Comparison of ENCODE assay signal across 10 mouse cellular contexts in genomic region chr16:30235577-30235976, GRCm38 (mm10). TPM values are rescaled to one million over a fixed set of nuclear protein-coding genes. Genes with fewer than 3 reads are reported as not detected.
A peak's percentile ranks its signal among the peaks of the same experiment; 100 is the strongest.
DNase-seq lines count a peak whose midpoint lies in the region; ATAC-seq lines count a peak whose summit lies in the region.
"Had no signal": no experiment of that assay in that cellular context is flagged by ENCODE, and none has a peak within 500 bp of the region (broad histone marks: within the 10 kb centered on the region; RNA-seq: fewer than 3 reads in every experiment).

No protein-coding gene starts in this region.

- H3K9ac ChIP-seq in heart, embryonic 14.5 days (ENCODE audit: low read length), result no peak overlapping the region
- H3K9ac ChIP-seq in midbrain, embryonic 12.5 days (replicated peaks), result 0 out of 2 replicates have a peak overlapping the region, but pooled peaks have one; percentile 43
- H3K9ac ChIP-seq in midbrain, embryonic 15.5 days, result no peak overlapping the region
- H3K9ac ChIP-seq in embryonic facial prominence, embryonic 13.5 days, result 0 out of 2 replicates have a peak overlapping the region, but pooled peaks have one; percentile 17

- peak overlapping the region; percentile 86 for H3K4me2 ChIP-seq in heart, embryonic 14.5 days (ENCODE audit: low read length)
- no peak overlapping the region for H3K4me2 ChIP-seq in midbrain, embryonic 12.5 days (replicated peaks)
- H3K4me2 ChIP-seq in midbrain, embryonic 15.5 days, result no peak overlapping the region; the same call in 1 of the 2 replicates
- peak overlapping the region; percentile 57 for H3K4me2 ChIP-seq in embryonic facial prominence, embryonic 13.5 days

- no peak for ATAC-seq in heart, embryonic 14.5 days (ENCODE audit: insufficient number of reproducible peaks, insufficient read depth, low FRiP score, low read depth)
- no peak for ATAC-seq in midbrain, embryonic 12.5 days (ENCODE audit: low FRiP score, low read depth)
- ATAC-seq in midbrain, embryonic 15.5 days (replicated peaks), result no peak
- no peak for ATAC-seq in embryonic facial prominence, embryonic 13.5 days (ENCODE audit: insufficient number of reproducible peaks, insufficient read depth, low FRiP score, low TSS enrichment, low read depth)

- H3K27ac ChIP-seq in heart, embryonic 14.5 days (replicated peaks in 1 of 2; ENCODE audit: control insufficient read depth in 1 of 2, insufficient read depth in 1 of 2, low read depth in 2 of 2, low read length in 2 of 2), result no peak overlapping the region
- H3K27ac ChIP-seq in midbrain, embryonic 12.5 days (replicated peaks), result no peak overlapping the region
- H3K27ac ChIP-seq in midbrain, embryonic 15.5 days, result no peak overlapping the region
- peak overlapping the region; percentile 81 for H3K27ac ChIP-seq in embryonic facial prominence, embryonic 13.5 days

- no peak overlapping the region for H3K4me3 ChIP-seq in heart, embryonic 14.5 days (ENCODE audit: control insufficient read depth in 1 of 2, insufficient read depth in 1 of 2, low read depth in 1 of 2, low read length in 2 of 2)
- H3K4me3 ChIP-seq in midbrain, embryonic 12.5 days, result no peak overlapping the region
- H3K4me3 ChIP-seq in midbrain, embryonic 15.5 days, result no peak overlapping the region
- no peak overlapping the region for H3K4me3 ChIP-seq in embryonic facial prominence, embryonic 13.5 days

- DNase-seq in heart, adult 11 months, result no peak
- peak; percentile 35 for DNase-seq in retina, embryonic 14.5 days (ENCODE audit: low spot score)
- DNase-seq in adrenal gland, postnatal 25 days, result no peak
- DNase-seq in urinary bladder, adult 18-20 months (ENCODE audit: low spot score in 2 of 2), result no peak

- H3K27me3 ChIP-seq in heart, embryonic 14.5 days (ENCODE audit: control insufficient read depth, insufficient read depth, low read length), result peaks cover 42% of the 10 kb centered on the region
- peaks cover 99% of the 10 kb centered on the region for H3K27me3 ChIP-seq in midbrain, embryonic 12.5 days
- H3K27me3 ChIP-seq in midbrain, embryonic 15.5 days (replicated peaks), result peaks cover 44% of the 10 kb centered on the region
- peaks cover 16% of the 10 kb centered on the region for H3K27me3 ChIP-seq in embryonic facial prominence, embryonic 13.5 days

- H3K9me3 ChIP-seq in heart, embryonic 14.5 days (ENCODE audit: control insufficient read depth, low read length), result no peaks in the 10 kb centered on the region
- H3K9me3 ChIP-seq in midbrain, embryonic 12.5 days, result no peaks in the 10 kb centered on the region
- H3K9me3 ChIP-seq in midbrain, embryonic 15.5 days, result no peaks in the 10 kb centered on the region
- H3K9me3 ChIP-seq in embryonic facial prominence, embryonic 13.5 days, result no peaks in the 10 kb centered on the region

- 44% methylated on average over 2 of the region's 2 CpGs for WGBS in heart, embryonic 14.5 days
- WGBS in midbrain, embryonic 12.5 days, result 50% methylated on average over 2 of the region's 2 CpGs
- 52% methylated on average over 2 of the region's 2 CpGs for WGBS in midbrain, embryonic 15.5 days
- WGBS in embryonic facial prominence, embryonic 13.5 days, result 12% methylated on average over 2 of the region's 2 CpGs

- peaks cover 5 to 16% of the 10 kb centered on the region in 2 experiments; a peak in 2 of 4 replicates for H3K4me1 ChIP-seq in heart, embryonic 14.5 days (ENCODE audit: control insufficient read depth in 2 of 2, insufficient read depth in 2 of 2, low read length in 2 of 2)
- H3K4me1 ChIP-seq in midbrain, embryonic 12.5 days, result peaks cover 17% of the 10 kb centered on the region; the same call in 1 of the 2 replicates
- peaks cover 16% of the 10 kb centered on the region for H3K4me1 ChIP-seq in midbrain, embryonic 15.5 days
- H3K4me1 ChIP-seq in embryonic facial prominence, embryonic 13.5 days, result peaks cover 54% of the 10 kb centered on the region

- H3K36me3 ChIP-seq in heart, embryonic 14.5 days (ENCODE audit: control insufficient read depth, insufficient read depth, low read length), result no peaks in the 10 kb centered on the region
- no peaks in the 10 kb centered on the region for H3K36me3 ChIP-seq in midbrain, embryonic 12.5 days
- H3K36me3 ChIP-seq in midbrain, embryonic 15.5 days (replicated peaks), result no peaks in the 10 kb centered on the region
- H3K36me3 ChIP-seq in embryonic facial prominence, embryonic 13.5 days, result no peaks in the 10 kb centered on the region

RNA-seq across cellular contexts. Expression of gene Cpn2, which starts 31.7 kb away (rescaled TPM):
- polyA plus RNA-seq in heart, embryonic 14.5 days (2014; fragmentation: Nextera tagmentation; extraction: Ambion mirVana), result not detected in 2 replicates
- not detected in 2 replicates for polyA plus RNA-seq in midbrain, embryonic 12.5 days (2016; fragmentation: Nextera tagmentation; extraction: Ambion mirVana)
- not detected in 2 replicates for polyA plus RNA-seq in midbrain, embryonic 15.5 days (2015; fragmentation: Nextera tagmentation; extraction: Ambion mirVana)
- 0.10 TPM in 1 of 2 replicates, not detected in the other for polyA plus RNA-seq in embryonic facial prominence, embryonic 13.5 days (2015; fragmentation: Nextera tagmentation; extraction: Ambion mirVana)
- total RNA-seq in adrenal gland, postnatal 25 days (2021), result 2.2 and 3.1 TPM in 2 replicates
- polyA plus RNA-seq: kidney, embryonic 14.5 days; midbrain, embryonic 11.5 days had no signal

RNA-seq across cellular contexts. Expression of gene Lrrc15, which starts 47.5 kb away (rescaled TPM):
- 0.19 and 0.39 TPM in 2 replicates for polyA plus RNA-seq in heart, embryonic 14.5 days (2014; fragmentation: Nextera tagmentation; extraction: Ambion mirVana)
- polyA plus RNA-seq in midbrain, embryonic 12.5 days (2016; fragmentation: Nextera tagmentation; extraction: Ambion mirVana), result 0.71 and 1.0 TPM in 2 replicates
- 0.22 and 0.24 TPM in 2 replicates for polyA plus RNA-seq in midbrain, embryonic 15.5 days (2015; fragmentation: Nextera tagmentation; extraction: Ambion mirVana)
- polyA plus RNA-seq in embryonic facial prominence, embryonic 13.5 days (2015; fragmentation: Nextera tagmentation; extraction: Ambion mirVana), result 1.1 and 1.4 TPM in 2 replicates
- not detected in 2 replicates for total RNA-seq in adrenal gland, postnatal 25 days (2021)

Comparison
In these comparisons a context has a peak if more than half of its experiments do, and no peak if none do; other contexts are left out.
1. H3K9ac ChIP-seq: peak in midbrain, embryonic 12.5 days (single experiment) and embryonic facial prominence, embryonic 13.5 days (single experiment); none in heart, embryonic 14.5 days (single experiment) and midbrain, embryonic 15.5 days (single experiment).
2. H3K4me2 ChIP-seq: peak in heart, embryonic 14.5 days (single experiment) and embryonic facial prominence, embryonic 13.5 days (single experiment); none in midbrain, embryonic 12.5 days (single experiment) and midbrain, embryonic 15.5 days (single experiment).